Mouse (Mus musculus) MEL (cell line): ENCODE measurements around the gene Txndc15. TPM values are rescaled to one million over a fixed set of nuclear protein-coding genes. Genes with fewer than 3 reads are reported as not detected.

Experiments used
- DNase-seq: peaks from one replicate; pipeline ENCODE4 v3.0.0; 2011; ENCODE audit warnings: low read depth, low spot score
- H3K27ac ChIP-seq: 2 replicates; pipeline ENCODE4 v1.5.1; 2012; ENCODE audit warnings: low read depth, mild to moderate bottlenecking, control low read depth, low read length, moderate library complexity; ENCODE audit not compliant: control insufficient read depth
- H3K27me3 ChIP-seq, 2 experiments: fragments of 150-350 bp in 1 of 2; sonication (generic) in 1 of 2; 2 replicates each; pipeline ENCODE4 v1.6.1; 2012; ENCODE audit warnings: low read length in 2 of 2, mild to moderate bottlenecking in 2 of 2, improper control_type of control experiment in 1 of 2, moderate library complexity in 1 of 2; ENCODE audit not compliant: insufficient read depth in 2 of 2, control insufficient read depth in 1 of 2
- H3K36me3 ChIP-seq, 2 experiments: 2 replicates each; pipeline ENCODE4 v1.6.1; 2012 to 2014; ENCODE audit warnings: low read length in 2 of 2, improper control_type of control experiment in 1 of 2, inconsistent platforms in 1 of 2, mild to moderate bottlenecking in 1 of 2; ENCODE audit not compliant: insufficient read depth in 2 of 2, control insufficient read depth in 1 of 2
- H3K4me1 ChIP-seq, 2 experiments: fragments of 150-350 bp in 1 of 2; sonication (generic) in 1 of 2; 2 replicates each; pipeline ENCODE4 v1.6.1; 2012; ENCODE audit warnings: low read length in 2 of 2, improper control_type of control experiment in 1 of 2, mild to moderate bottlenecking in 1 of 2; ENCODE audit not compliant: insufficient read depth in 2 of 2, control insufficient read depth in 1 of 2
- H3K4me3 ChIP-seq, 2 experiments: fragments of 150-350 bp in 1 of 2; sonication (generic) in 1 of 2; 2 replicates each; pipeline ENCODE4 v1.5.1; 2012; ENCODE audit warnings: low read depth in 2 of 2, low read length in 2 of 2, mild to moderate bottlenecking in 2 of 2, moderate library complexity in 2 of 2, control low read depth in 1 of 2, improper control_type of control experiment in 1 of 2; ENCODE audit not compliant: control insufficient read depth in 1 of 2, insufficient read depth in 1 of 2
- H3K79me2 ChIP-seq: 2 replicates; pipeline ENCODE4 v1.6.1; 2012; ENCODE audit warnings: mild to moderate bottlenecking, low read length, moderate library complexity; ENCODE audit not compliant: control insufficient read depth, poor library complexity, insufficient read depth
- H3K9ac ChIP-seq: 2 replicates; pipeline ENCODE4 v1.6.1; 2012; ENCODE audit warnings: low read depth, mild to moderate bottlenecking, control low read depth, low read length, moderate library complexity; ENCODE audit not compliant: control insufficient read depth, poor library complexity, severe bottlenecking
- H3K9me3 ChIP-seq: fragments of 150-350 bp; sonication (generic); replicated peaks from 2 replicates; pipeline ENCODE4 v1.6.1; 2012; ENCODE audit warnings: mild to moderate bottlenecking, low read length, improper control_type of control experiment, moderate library complexity; ENCODE audit not compliant: insufficient read depth
- BHLHE40 ChIP-seq: IDR thresholded peaks from 2 replicates; pipeline ENCODE4 v1.6.1; 2012; ENCODE audit warnings: low read depth, mild to moderate bottlenecking, inconsistent platforms, low read length, improper control_type of control experiment, borderline replicate concordance
- CHD2 ChIP-seq: IDR thresholded peaks from 2 replicates; pipeline ENCODE4 v1.6.1; 2011; ENCODE audit warnings: low read length, improper control_type of control experiment
- CTCF ChIP-seq, 3 experiments: IDR thresholded peaks in 2 of 3; conservative IDR thresholded peaks in 1 of 3; 2 replicates each; pipeline ENCODE4 v1.5.1; 2011 to 2012; ENCODE audit warnings: low read length in 3 of 3, low read depth in 2 of 3, mild to moderate bottlenecking in 2 of 3, improper control_type of control experiment in 1 of 3, inconsistent platforms in 1 of 3, mixed read lengths in 1 of 3, moderate library complexity in 1 of 3; ENCODE audit not compliant: control insufficient read depth in 1 of 3, insufficient read depth in 1 of 3, poor library complexity in 1 of 3, severe bottlenecking in 1 of 3
- E2F4 ChIP-seq: IDR thresholded peaks from 2 replicates; pipeline ENCODE4 v1.6.1; 2011; ENCODE audit warnings: low read depth, low read length, improper control_type of control experiment, borderline replicate concordance
- EP300 ChIP-seq, 2 experiments: IDR thresholded peaks; 2 replicates each; pipeline ENCODE4 v1.6.1; 2011; ENCODE audit warnings: improper control_type of control experiment in 2 of 2, low read length in 2 of 2, low read depth in 1 of 2, mild to moderate bottlenecking in 1 of 2
- ETS1 ChIP-seq: IDR thresholded peaks from 2 replicates; pipeline ENCODE4 v1.6.1; 2012; ENCODE audit warnings: low read depth, mild to moderate bottlenecking, inconsistent platforms, low read length, improper control_type of control experiment, moderate library complexity
- GATA1 ChIP-seq: IDR thresholded peaks from 2 replicates; pipeline ENCODE4 v1.6.1; 2011; ENCODE audit warnings: low read depth, low read length, improper control_type of control experiment
- JUND ChIP-seq: IDR thresholded peaks from 2 replicates; pipeline ENCODE4 v1.6.1; 2011; ENCODE audit warnings: low read depth, mild to moderate bottlenecking, improper control_type of control experiment, low read length
- KAT2A ChIP-seq: conservative IDR thresholded peaks from 2 replicates; pipeline ENCODE4 v1.6.1; 2012; ENCODE audit warnings: low read depth, low read length, improper control_type of control experiment, inconsistent platforms
- MAFK ChIP-seq: IDR thresholded peaks from 2 replicates; pipeline ENCODE4 v1.6.1; 2011; ENCODE audit warnings: low read depth, mild to moderate bottlenecking, low read length, improper control_type of control experiment, borderline replicate concordance
- MAZ ChIP-seq: IDR thresholded peaks from 2 replicates; pipeline ENCODE4 v1.6.1; 2012; ENCODE audit warnings: low read depth, mild to moderate bottlenecking, inconsistent platforms, low read length, improper control_type of control experiment
- NELFE ChIP-seq: IDR thresholded peaks from 2 replicates; pipeline ENCODE4 v1.6.1; 2011; ENCODE audit warnings: low read depth, low read length, improper control_type of control experiment
- POLR2AphosphoS2 ChIP-seq: IDR thresholded peaks from 2 replicates; pipeline ENCODE4 v1.6.1; 2011; ENCODE audit warnings: low read length, improper control_type of control experiment
- TCF12 ChIP-seq: IDR thresholded peaks from 2 replicates; pipeline ENCODE4 v1.6.1; 2014; ENCODE audit warnings: low read depth, mild to moderate bottlenecking, inconsistent platforms, low read length, improper control_type of control experiment, moderate library complexity
- UBTF ChIP-seq: IDR thresholded peaks from 2 replicates; pipeline ENCODE4 v1.6.1; 2012; ENCODE audit warnings: low read depth, mild to moderate bottlenecking, inconsistent platforms, low read length, improper control_type of control experiment, moderate library complexity, borderline replicate concordance; ENCODE audit not compliant: insufficient read depth
- ZC3H11A ChIP-seq: IDR thresholded peaks from 2 replicates; pipeline ENCODE4 v1.6.1; 2012; ENCODE audit warnings: low read depth, mild to moderate bottlenecking, inconsistent platforms, low read length, improper control_type of control experiment
- ZKSCAN1 ChIP-seq: IDR thresholded peaks from 2 replicates; pipeline ENCODE4 v1.6.1; 2012; ENCODE audit warnings: low read depth, mild to moderate bottlenecking, inconsistent platforms, low read length, improper control_type of control experiment, moderate library complexity
- polyA plus RNA-seq, 2 experiments: library from polyadenylated mRNA; stranded (reverse) in 1 of 2; unstranded in 1 of 2; fragments of >175 nt in 1 of 2; fragments of >200 nt in 1 of 2; gene quantifications; 2 replicates each; pipeline versions ENCODE4 v1.2.1 to v1.2.4; 2012; ENCODE audit warnings: low replicate concordance in 2 of 2, low read depth in 1 of 2; ENCODE audit not compliant: insufficient read length in 2 of 2, insufficient read depth in 1 of 2, missing spikeins in 1 of 2
- total RNA-seq: library from RNA; depleted of rRNA; stranded (reverse); fragments of 300-350 nt; gene quantifications from 2 replicates; pipeline ENCODE4 v1.2.3, GENCODE M21; 2012

Gene Txndc15
- total and polyA plus RNA-seq, 3 experiments: 31.5 to 43.0 TPM; not detected in 1

- no peak overlapping the region for H3K9ac ChIP-seq
- H3K4me1 ChIP-seq: no peaks in the 10 kb centered on the region
- no peak overlapping the region for H3K4me3 ChIP-seq
- H3K27me3 ChIP-seq: no peaks in the 10 kb centered on the region
- H3K79me2 ChIP-seq: no peaks in the 10 kb centered on the region
- DNase-seq: no peak
- no peaks in the 10 kb centered on the region for H3K9me3 ChIP-seq
- H3K27ac ChIP-seq: no peak overlapping the region
- peaks cover 0 to 39% of the 10 kb centered on the region in 2 experiments; a peak in 2 of 4 replicates for H3K36me3 ChIP-seq
- TF ChIP-seq ZKSCAN1 (no peak), EP300 (IDR thresholded peaks at IDR 0.05; ENCODE audit: low read depth in 1 of 2, low read length in 2 of 2) (no peak), CHD2 (no peak), CTCF (IDR thresholded peaks at IDR 0.05 in 2 of 3, conservative IDR thresholded peaks at IDR 0.05 in 1 of 3; ENCODE audit: control insufficient read depth in 1 of 3, insufficient read depth in 1 of 3, low read depth in 2 of 3, low read length in 3 of 3, poor library complexity in 1 of 3, severe bottlenecking in 1 of 3) (no peak), ZC3H11A (no peak)
Measured at GRCm38 (mm10) chr13:55672711-55673110, 41.7 kb upstream of the Txndc15 start.

- H3K4me3 ChIP-seq: no peak overlapping the region
- TF ChIP-seq UBTF (no peak), KAT2A (no peak), CTCF (IDR thresholded peaks at IDR 0.05 in 2 of 3, conservative IDR thresholded peaks at IDR 0.05 in 1 of 3; ENCODE audit: control insufficient read depth in 1 of 3, insufficient read depth in 1 of 3, low read depth in 2 of 3, low read length in 3 of 3, poor library complexity in 1 of 3, severe bottlenecking in 1 of 3) (no peak), JUND (no peak), NELFE (no peak), BHLHE40 (no peak), MAFK (no peak), ETS1 (no peak), GATA1 (no peak), TCF12 (no peak), CHD2 (no peak)
- H3K79me2 ChIP-seq: no peaks in the 10 kb centered on the region
- H3K27ac ChIP-seq: no peak overlapping the region
- H3K4me1 ChIP-seq: no peaks in the 10 kb centered on the region
- H3K9me3 ChIP-seq: no peaks in the 10 kb centered on the region
- DNase-seq: no peak
- peaks cover 0 to 34% of the 10 kb centered on the region in 2 experiments; a peak in 2 of 4 replicates for H3K36me3 ChIP-seq
- no peaks in the 10 kb centered on the region for H3K27me3 ChIP-seq
- no peak overlapping the region for H3K9ac ChIP-seq
Measured at GRCm38 (mm10) chr13:55677364-55677763, 37.1 kb upstream of the Txndc15 start.

GRCm38 (mm10) chr13:55682201-55682600 is 32.2 kb upstream of the Txndc15 start:
- H3K36me3 ChIP-seq: peaks cover 0 to 20% of the 10 kb centered on the region in 2 experiments; a peak in 2 of 4 replicates
- TF ChIP-seq E2F4: no peak
- TF ChIP-seq POLR2AphosphoS2: no peak
- TF ChIP-seq MAZ: no peak
- no peak for DNase-seq

More at GRCm38 (mm10) chr13:55682201-55682600, 32.2 kb upstream of the Txndc15 start:
- H3K27ac ChIP-seq: no peak overlapping the region
- H3K4me3 ChIP-seq: no peak overlapping the region
- H3K9me3 ChIP-seq: no peaks in the 10 kb centered on the region
- H3K9ac ChIP-seq: no peak overlapping the region
- no peaks in the 10 kb centered on the region for H3K79me2 ChIP-seq
- H3K4me1 ChIP-seq: peaks cover 0 to 2% of the 10 kb centered on the region in 2 experiments; a peak in 1 of 4 replicates
- H3K27me3 ChIP-seq: no peaks in the 10 kb centered on the region
